Mouse (Mus musculus) hindbrain, postnatal 0 days (tissue): ENCODE measurements around the gene Dpep2nb. TPM values are rescaled to one million over a fixed set of nuclear protein-coding genes. Genes with fewer than 3 reads are reported as not detected.

Experiments
- ATAC-seq: fragments of 200-750 bp; cut with Nextera tagmentation; 2 replicates; pipeline ENCODE4 v1.8.0; 2017; ENCODE audit warnings: mild to moderate bottlenecking, moderate TSS enrichment, moderate library complexity
- DNase-seq: peaks from one replicate; pipeline ENCODE4 v3.0.0-alpha.2; 2015; ENCODE audit warnings: low spot score
- H3K27ac ChIP-seq: fragments of 300-500 bp; sonication (generic); 2 replicates; pipeline ENCODE4 v1.5.1; 2014; ENCODE audit warnings: mild to moderate bottlenecking
- H3K27me3 ChIP-seq: fragments of 300-500 bp; sonication (generic); 2 replicates; pipeline ENCODE4 v1.6.1; 2014; ENCODE audit warnings: low read length, mixed read lengths; ENCODE audit not compliant: insufficient read depth
- H3K36me3 ChIP-seq: fragments of 300-500 bp; sonication (generic); 2 replicates; pipeline ENCODE4 v1.6.1; 2014; ENCODE audit warnings: low read length, mixed read lengths; ENCODE audit not compliant: insufficient read depth
- H3K4me1 ChIP-seq: fragments of 300-500 bp; sonication (generic); 2 replicates; pipeline ENCODE4 v1.6.1; 2014; ENCODE audit warnings: antibody characterized with exemption, low read length, mixed read lengths; ENCODE audit not compliant: insufficient read depth
- H3K4me2 ChIP-seq: fragments of 300-500 bp; sonication (generic); 2 replicates; pipeline ENCODE4 v1.6.1; 2014; ENCODE audit warnings: low read depth, mild to moderate bottlenecking, low read length, moderate library complexity, mixed read lengths
- H3K4me3 ChIP-seq: fragments of 300-500 bp; sonication (generic); 2 replicates; pipeline ENCODE4 v1.5.1; 2014; ENCODE audit warnings: low read length
- H3K9ac ChIP-seq: fragments of 300-500 bp; sonication (generic); replicated peaks from 2 replicates; pipeline ENCODE4 v1.6.1; 2014; ENCODE audit warnings: mild to moderate bottlenecking, low read length, moderate library complexity, mixed read lengths
- H3K9me3 ChIP-seq: fragments of 300-500 bp; sonication (generic); 2 replicates; pipeline ENCODE4 v1.6.1; 2016; ENCODE audit warnings: low read length, mixed read lengths
- CTCF ChIP-seq: IDR thresholded peaks from 2 replicates; pipeline ENCODE4 v1.5.1; 2016; ENCODE audit warnings: antibody characterized with exemption, control low read depth, low read depth
- WGBS: fragments of 180-500 bp; shearing (Covaris S2); extraction: QIAGEN DNeasy Blood & Tissue Kit; methylation state at CpG from one replicate; pipeline ENCODE4 v1.1.7; 2014; 5-methylcytosine and 5-hydroxymethylcytosine counted together
- polyA plus RNA-seq: library from polyadenylated mRNA; unstranded; fragments of >200 nt; fragmentation: Nextera tagmentation; extraction: Ambion mirVana; gene quantifications from 2 replicates; pipeline ENCODE4 v1.2.1, GENCODE M21; 2015
- total RNA-seq: library from RNA; depleted of rRNA; stranded (reverse); fragments of >200 nt; gene quantifications from 2 replicates; pipeline ENCODE4 v1.2.3, GENCODE M21; 2014

The Dpep2nb gene
- total and polyA plus RNA-seq, 2 experiments from 2014 or later: not detected

GRCm38 (mm10) chr8:106047854-106048630 is 42.3 kb upstream of the Dpep2nb start:
- no peaks in the 10 kb centered on the region for H3K9me3 ChIP-seq
- DNase-seq (no peak), ATAC-seq (no peak)
- peaks cover 21% of the 10 kb centered on the region for H3K36me3 ChIP-seq
- H3K4me1 ChIP-seq: no peaks in the 10 kb centered on the region
- H3K4me3 ChIP-seq: no peak overlapping the region
- no peak overlapping the region for H3K9ac ChIP-seq
- no peak overlapping the region for H3K27ac ChIP-seq
- no peak overlapping the region for H3K4me2 ChIP-seq
- 83% methylated on average over 5 of the region's 5 CpGs for WGBS
- H3K27me3 ChIP-seq: no peaks in the 10 kb centered on the region
- no peak for TF ChIP-seq CTCF

- TF ChIP-seq CTCF: no peak
- H3K4me3 ChIP-seq: no peak overlapping the region
- DNase-seq: no peak
- H3K27me3 ChIP-seq: no peaks in the 10 kb centered on the region
- H3K9me3 ChIP-seq: no peaks in the 10 kb centered on the region
- 95% methylated on average over 11 of the region's 11 CpGs for WGBS
- H3K9ac ChIP-seq: no peak overlapping the region
- ATAC-seq: no peak
- H3K4me2 ChIP-seq: no peak overlapping the region
- no peak overlapping the region for H3K27ac ChIP-seq
- peaks cover 18% of the 10 kb centered on the region for H3K36me3 ChIP-seq
- H3K4me1 ChIP-seq: no peaks in the 10 kb centered on the region
These were observed 41.2 kb upstream of the Dpep2nb start for GRCm38 (mm10) chr8:106046872-106047559.

GRCm38 (mm10) chr8:106044151-106044550 is 38.4 kb upstream of the Dpep2nb start:
- no peaks in the 10 kb centered on the region for H3K27me3 ChIP-seq
- no peak overlapping the region for H3K4me2 ChIP-seq
- no peak overlapping the region for H3K4me3 ChIP-seq
- ATAC-seq: no peak
- 90% methylated on average over 3 of the region's 3 CpGs for WGBS
- no peak for DNase-seq
- no peaks in the 10 kb centered on the region for H3K4me1 ChIP-seq
- H3K36me3 ChIP-seq: peaks cover 9% of the 10 kb centered on the region
- no peaks in the 10 kb centered on the region for H3K9me3 ChIP-seq
- H3K27ac ChIP-seq: no peak overlapping the region
- no peak for TF ChIP-seq CTCF
- no peak overlapping the region for H3K9ac ChIP-seq

- no peak overlapping the region for H3K9ac ChIP-seq
- no peaks in the 10 kb centered on the region for H3K4me1 ChIP-seq
- DNase-seq (no peak), ATAC-seq (no peak)
- no peaks in the 10 kb centered on the region for H3K9me3 ChIP-seq
- TF ChIP-seq CTCF: no peak
- H3K4me2 ChIP-seq: no peak overlapping the region
- H3K36me3 ChIP-seq: peaks cover 6% of the 10 kb centered on the region
- WGBS: 83% methylated on average over 2 of the region's 2 CpGs
- H3K27me3 ChIP-seq: no peaks in the 10 kb centered on the region
- H3K4me3 ChIP-seq: no peak overlapping the region
- H3K27ac ChIP-seq: no peak overlapping the region
These were observed 37.3 kb upstream of the Dpep2nb start for GRCm38 (mm10) chr8:106043055-106043454.

GRCm38 (mm10) chr8:106040218-106040617 is 34.4 kb upstream of the Dpep2nb start:
- Histone ChIP-seq H3K4me1 (no peaks in the 10 kb centered on the region), H3K4me2 (no peak overlapping the region), H3K4me3 (no peak overlapping the region), H3K9ac (no peak overlapping the region), H3K9me3 (no peaks in the 10 kb centered on the region), H3K27me3 (no peaks in the 10 kb centered on the region), H3K36me3 (peaks cover 3% of the 10 kb centered on the region; the same call in 1 of the 2 replicates), H3K27ac (no peak overlapping the region)
- DNase-seq (no peak), ATAC-seq (no peak)
- no peak for TF ChIP-seq CTCF
- WGBS: 88% methylated on average over 4 of the region's 4 CpGs

- no peak for ATAC-seq
- WGBS: 89% methylated on average over 4 of the region's 4 CpGs
- TF ChIP-seq CTCF: no peak
- no peak for DNase-seq
- Histone ChIP-seq H3K4me2 (no peak overlapping the region), H3K27ac (no peak overlapping the region), H3K27me3 (no peaks in the 10 kb centered on the region), H3K9ac (no peak overlapping the region), H3K4me3 (no peak overlapping the region), H3K4me1 (no peaks in the 10 kb centered on the region), H3K36me3 (peaks cover 3% of the 10 kb centered on the region; the same call in 1 of the 2 replicates), H3K9me3 (no peaks in the 10 kb centered on the region)
These were observed 33.8 kb upstream of the Dpep2nb start for GRCm38 (mm10) chr8:106039605-106040004.

GRCm38 (mm10) chr8:106038721-106039120 is 32.9 kb upstream of the Dpep2nb start:
- Histone ChIP-seq H3K4me1 (no peaks in the 10 kb centered on the region), H3K36me3 (peaks cover 3% of the 10 kb centered on the region; the same call in 1 of the 2 replicates), H3K9ac (no peak overlapping the region), H3K9me3 (no peaks in the 10 kb centered on the region), H3K4me2 (no peak overlapping the region), H3K27ac (no peak overlapping the region), H3K4me3 (no peak overlapping the region), H3K27me3 (no peaks in the 10 kb centered on the region)
- no peak for TF ChIP-seq CTCF
- no peak for ATAC-seq
- WGBS: 92% methylated on average over 10 of the region's 10 CpGs
- no peak for DNase-seq
